Mouse (Mus musculus) megakaryocyte, embryonic 14.5 days (primary cell): Measurements from ENCODE around the gene Ccnyl1.

Experiments used
- FLI1 ChIP-seq: IDR thresholded peaks from 2 replicates; pipeline ENCODE4 v1.6.1; 2012; ENCODE audit warnings: low read length, inconsistent platforms, mixed read lengths
- GATA1 ChIP-seq: IDR thresholded peaks from 3 replicates; pipeline ENCODE4 v1.6.1; 2012; ENCODE audit warnings: mixed read lengths, low read length, inconsistent platforms, borderline replicate concordance

DNA sequence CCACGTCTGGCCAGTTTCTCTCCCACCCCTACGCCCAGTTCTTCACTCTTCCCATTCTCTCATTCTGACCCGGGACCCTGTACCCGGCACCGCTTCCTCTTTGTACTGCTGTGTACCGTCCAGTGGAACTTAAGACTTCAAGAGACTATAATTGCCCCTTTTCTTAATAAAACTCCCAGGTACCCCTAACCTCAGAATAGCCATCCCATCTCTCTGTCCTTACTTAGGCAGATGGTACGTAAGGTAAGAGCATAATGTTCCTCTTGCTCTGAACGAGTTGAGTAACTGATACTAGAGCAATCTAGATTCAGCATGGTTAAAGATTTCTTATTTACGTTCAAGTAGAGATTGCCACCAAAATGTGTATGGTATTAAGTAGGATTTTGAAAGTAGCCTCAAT is 1.3 kb downstream of the Ccnyl1 start:
- TF ChIP-seq GATA1 (no peak), FLI1 (no peak)
